Mouse (Mus musculus): Measurements from ENCODE around the gene Zmynd15.
"Not testable (repeated sequence)": the region's sequence is repeated elsewhere in the genome, so short reads cannot be mapped to it uniquely, and the experiment has no call there.

Gene Zmynd15

DNA sequence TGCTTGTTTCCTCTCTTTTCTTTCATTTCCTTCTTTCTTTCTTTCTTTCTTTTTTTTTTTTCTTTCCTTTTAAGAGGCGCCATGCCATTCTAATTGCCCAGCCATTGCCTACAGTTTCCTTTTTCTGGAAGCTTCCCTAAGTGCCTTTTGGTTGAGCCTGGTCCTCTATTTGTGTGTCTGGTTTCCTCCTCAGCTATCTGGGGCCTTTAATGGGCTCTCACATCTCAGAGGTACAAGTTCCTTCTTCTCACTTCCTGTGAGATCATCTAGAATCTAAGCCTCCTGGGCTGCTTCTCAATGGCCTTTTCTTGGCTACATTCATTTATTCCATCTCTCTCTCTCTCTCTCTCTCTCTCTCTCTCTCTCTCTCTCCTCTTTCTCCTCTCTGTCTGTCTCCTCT lies 11.9 kb upstream of the Zmynd15 start:
- no peak for DNase-seq (ENCODE audit: low spot score in 2 of 2)

DNA sequence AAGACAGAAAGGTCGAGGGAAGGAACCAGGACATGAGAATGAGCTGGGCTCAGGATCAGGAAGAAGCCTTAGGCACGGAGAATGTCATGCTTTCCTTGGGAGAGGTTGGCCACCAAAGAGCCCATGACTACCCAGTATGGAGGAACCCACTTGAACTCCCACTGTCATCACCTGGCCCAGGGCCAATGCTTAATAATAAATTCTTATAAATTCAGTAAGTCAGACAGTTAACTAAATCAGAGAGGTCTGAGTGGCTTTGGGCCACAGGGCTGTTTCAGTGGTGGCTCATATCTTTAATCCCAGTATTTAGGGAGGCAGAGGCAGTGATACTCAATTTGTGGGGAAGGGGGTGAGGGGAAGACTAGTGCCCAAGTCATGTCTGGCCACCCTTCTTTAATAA lies 8.3 kb upstream of the Zmynd15 start:
- DNase-seq (ENCODE audit: low spot score in 2 of 2) = no peak

DNA sequence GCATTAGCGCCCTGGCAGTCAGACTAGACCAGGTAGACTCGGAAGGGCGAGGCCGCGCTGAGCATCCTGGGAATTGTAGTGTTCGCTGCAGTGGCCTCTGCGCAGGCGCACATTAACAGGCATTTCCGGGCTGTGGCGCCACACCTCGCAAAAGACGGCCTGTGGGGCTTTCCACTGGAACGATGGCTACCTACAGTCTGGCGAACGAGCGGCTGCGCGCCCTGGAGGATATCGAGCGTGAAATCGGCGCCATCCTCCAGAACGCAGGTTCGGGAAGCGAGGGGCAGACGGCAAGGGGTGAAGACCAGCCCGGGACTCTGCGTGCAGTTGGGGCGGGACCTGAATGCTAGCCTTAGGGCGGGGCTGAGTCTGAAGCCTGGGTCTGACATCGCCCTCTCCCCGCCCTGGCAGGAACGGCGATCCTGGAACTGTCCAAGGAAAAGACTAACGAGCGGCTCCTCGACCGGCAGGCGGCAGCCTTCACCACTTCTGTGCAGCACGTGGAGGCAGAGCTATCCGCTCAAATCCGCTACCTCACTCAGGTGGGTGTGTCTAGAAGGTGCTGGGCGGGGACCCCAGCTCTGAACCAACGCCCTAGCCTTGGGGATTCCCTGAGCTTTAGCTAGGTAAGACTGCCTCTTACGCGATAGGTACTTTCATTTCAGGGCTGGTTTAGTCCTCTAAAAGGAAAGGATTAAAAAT lies 7.3 kb upstream of the Zmynd15 start, which contains the start of gene Med11:
Med11 (plus strand) TSS at position 123 of the 702 bp plus-strand sequence.
- DNase-seq (ENCODE audit: low spot score in 2 of 2) = peak; percentile 94

DNA sequence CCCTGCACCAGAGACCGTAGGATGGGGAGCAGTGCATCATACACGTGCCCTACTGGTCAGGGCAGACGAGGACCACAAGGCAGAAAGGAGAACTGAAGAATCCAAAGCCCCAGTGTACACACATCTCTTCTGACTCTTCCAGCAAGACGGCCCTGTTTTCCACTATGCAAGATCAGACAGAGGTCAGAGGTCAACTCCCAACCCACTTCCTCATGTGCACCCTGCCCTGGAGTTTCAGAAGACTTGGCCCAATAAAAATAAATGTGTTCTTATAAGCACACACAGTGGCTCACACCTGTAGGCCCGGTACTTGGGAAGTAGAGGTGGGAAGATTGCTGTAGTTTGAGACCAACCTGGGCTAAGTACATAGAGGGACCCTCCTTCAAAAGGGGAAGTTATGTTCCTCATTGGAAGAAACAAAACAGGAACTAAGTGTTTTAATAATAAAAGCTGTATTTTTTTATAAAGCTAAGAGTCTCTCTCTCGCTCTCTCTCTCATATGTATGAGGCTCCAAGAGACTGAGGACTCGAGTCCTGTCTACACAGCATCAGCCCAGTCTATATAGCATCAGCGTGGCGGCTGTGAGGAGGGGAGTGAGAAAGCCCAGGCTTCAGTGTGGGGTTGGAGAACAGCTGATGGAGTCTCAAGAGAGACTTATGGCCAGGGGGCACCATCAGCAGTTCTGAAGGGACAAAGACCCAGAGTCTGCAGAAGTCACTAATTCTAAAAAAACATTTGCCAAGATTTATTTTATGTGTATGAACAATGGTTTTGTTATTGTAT lies 5.8 kb upstream of the Zmynd15 start:
- DNase-seq (ENCODE audit: low spot score in 2 of 2) = no peak

DNA sequence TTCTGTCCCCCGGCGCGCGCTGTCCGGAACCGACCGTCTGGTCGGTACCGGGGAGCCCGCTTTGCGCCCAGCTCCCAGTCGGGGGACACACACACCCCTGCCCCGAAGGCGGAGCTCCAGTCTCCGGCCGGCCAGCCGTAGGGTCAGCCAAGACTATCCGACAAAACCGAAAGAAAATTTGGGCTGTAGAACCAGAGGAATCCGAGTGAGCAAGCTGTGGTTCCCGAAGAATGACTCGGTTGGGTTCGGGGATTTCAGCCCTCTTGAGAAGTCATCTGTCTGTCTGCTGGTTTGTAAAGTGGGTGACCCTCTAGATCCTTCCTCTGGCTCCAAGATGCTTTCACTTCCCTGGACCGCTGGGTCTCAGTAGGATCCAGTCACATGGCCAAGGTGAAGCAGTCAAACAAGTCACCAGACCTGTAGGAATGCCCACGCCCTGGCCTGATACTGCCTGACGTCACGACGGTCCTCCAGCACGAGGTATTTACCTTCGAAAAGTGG lies 418 bp downstream of the Zmynd15 start, which contains the start of gene Cxcl16:
Cxcl16 (minus strand) TSS at position 384 of the 501 bp plus-strand sequence.
- peak; percentile 17 to 33 for DNase-seq (ENCODE audit: low spot score in 2 of 2)

DNA sequence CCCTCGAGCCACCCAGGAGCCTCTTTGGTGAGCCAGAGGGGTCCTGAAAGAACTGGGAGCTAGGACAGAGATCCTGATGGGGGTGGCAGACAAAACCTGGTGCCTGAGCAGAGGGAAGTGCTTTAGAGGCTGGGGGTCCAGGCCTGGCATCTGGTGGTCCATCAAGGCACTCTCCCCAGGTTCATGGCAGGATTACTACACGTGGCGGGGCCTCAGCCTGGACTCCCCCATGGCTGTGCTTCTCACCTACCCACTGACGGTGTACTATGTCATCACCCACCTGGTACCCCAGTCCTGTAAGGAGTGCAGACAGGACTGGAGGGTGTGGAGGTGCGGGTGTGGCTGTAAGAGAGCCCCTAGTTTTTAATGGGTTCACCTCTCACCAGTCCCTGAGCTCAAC lies 4.7 kb downstream of the Zmynd15 start:
- no peak for DNase-seq (ENCODE audit: low spot score in 2 of 2)

DNA sequence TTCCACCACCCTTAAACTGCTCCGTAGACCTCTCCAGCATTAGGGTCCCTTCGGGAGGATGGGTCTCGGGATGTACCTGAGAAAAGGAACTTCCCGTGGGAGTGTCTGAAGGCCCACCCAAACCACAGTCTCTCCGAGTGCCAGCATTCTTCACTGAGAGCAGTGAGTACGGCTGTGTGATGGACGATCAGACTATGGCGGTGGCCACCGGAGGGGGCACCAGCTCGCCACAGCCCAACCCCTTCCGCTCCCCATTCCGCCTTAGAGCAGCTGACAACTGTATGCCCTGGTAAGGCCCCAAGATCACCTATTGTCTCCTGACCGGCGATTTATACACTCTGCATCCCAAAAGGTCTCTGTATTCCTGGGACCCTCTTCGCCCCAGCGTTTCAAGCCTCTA lies 6.0 kb downstream of the Zmynd15 start:
- DNase-seq (ENCODE audit: low spot score in 2 of 2) = no peak

DNA sequence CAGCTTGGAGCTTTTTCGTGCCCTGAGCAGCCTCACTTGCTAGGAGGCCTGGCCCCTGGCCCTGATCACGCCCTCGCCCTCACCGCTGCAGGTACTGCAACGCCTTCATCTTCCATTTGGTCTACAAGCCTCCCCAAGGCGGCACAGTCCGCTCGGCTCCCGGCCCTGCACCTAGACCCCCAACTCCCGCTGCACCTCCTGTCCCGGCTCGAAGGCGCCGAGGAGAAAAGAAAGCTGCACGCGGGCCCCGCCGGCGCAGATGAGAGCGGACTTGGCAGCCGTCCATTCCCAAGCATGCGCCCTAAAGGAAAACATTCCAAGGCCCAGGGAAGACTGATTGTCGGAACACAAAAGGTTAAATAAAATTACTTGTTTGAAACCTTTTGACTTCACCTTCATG lies 6.6 kb downstream of the Zmynd15 start:
- DNase-seq (ENCODE audit: low spot score in 2 of 2) = no peak

DNA sequence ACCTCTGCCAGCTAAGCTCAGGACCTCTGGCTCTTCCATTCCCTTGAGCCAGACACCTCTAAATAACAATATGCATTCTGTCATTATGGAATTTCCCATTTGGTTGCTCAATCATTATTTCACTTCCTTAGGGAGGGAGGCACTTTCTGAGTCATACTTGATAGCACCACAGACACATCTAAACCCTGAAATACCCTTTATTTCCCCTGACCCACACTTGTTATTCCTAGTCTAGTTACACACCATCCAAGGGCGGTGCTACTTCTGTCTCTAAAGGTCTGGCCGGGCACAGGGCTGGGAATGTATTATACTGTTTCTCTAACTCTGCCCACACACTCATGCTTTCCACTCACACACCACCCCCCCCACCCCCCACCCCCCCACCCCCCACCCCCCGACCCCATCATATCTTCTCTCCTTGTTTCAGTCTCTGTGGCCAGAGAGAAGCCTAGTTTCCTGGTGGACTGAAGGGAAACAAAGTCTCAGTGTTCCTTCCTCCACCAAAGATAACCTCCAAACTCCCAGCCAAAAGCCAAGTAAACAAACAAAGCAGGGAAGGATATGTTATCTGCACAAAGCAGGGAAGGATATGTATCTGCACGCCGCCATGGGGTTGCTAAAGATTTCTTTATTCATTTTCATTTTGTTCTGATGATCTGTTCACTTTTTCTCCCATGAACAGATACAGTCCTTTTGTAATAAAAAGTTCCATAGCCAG lies 8.8 kb downstream of the Zmynd15 start:
- no peak for DNase-seq (ENCODE audit: low spot score in 2 of 2)

DNA sequence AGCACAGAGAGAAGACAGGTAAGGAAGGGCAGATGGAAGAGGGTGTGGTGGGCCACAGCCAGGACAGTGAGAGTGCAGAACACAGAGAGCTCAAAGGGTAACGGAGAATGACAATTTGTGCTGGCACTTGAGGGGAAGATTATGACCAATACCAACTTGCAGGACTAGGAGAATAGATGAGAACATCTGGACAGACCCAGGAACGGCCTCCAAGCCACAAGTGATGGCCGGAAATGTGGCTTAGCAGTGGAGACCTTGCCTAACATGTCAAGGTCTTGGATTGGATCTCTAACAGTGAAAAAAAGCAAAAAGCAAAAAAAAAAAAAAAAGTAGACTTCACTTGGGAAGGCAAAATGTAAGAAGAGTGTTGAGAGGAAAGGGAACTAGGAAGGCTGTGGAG lies 10.5 kb downstream of the Zmynd15 start:
- DNase-seq (ENCODE audit: low spot score in 2 of 2) = no peak

DNA sequence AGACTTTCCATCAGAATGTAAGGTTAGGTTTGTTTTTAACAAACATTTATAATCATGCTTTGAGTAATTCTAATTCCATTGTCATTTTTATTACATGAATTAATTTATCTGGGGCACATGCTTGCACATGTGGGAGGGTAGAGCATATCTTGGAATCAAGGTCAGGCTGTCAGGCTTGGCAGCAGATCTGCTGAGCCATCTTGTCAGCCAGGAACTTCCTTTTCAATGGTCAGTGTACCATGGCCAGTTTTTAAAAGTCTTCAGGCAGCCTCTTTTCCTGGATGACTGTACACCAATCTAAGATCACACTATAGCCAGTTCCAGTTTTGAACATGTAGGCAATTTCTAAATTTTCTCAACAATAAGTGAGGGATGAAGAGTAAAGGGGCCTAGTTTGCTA lies 13.5 kb downstream of the Zmynd15 start:
- no peak for DNase-seq (ENCODE audit: low spot score in 2 of 2)

DNA sequence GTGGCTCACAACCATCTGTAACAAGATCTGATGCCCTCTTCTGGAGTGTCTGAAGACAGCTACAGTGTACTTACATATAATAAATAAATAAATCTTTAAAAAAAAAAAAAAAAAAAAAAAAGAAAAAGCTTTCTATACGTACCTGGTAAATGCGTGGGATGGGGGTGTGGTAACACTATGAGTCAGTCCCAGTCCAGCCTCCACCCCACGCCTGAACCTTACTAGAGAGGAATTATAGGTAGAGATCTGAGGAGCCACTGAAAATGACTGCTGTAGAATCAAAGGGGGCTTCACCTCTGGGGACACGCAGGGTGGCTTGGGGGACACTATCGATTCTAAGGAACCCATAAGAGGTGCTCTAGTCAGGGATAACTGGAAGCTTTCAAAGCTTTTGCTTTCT lies 14.1 kb downstream of the Zmynd15 start:
- DNase-seq (ENCODE audit: low spot score in 2 of 2) = not testable (repeated sequence)

DNA sequence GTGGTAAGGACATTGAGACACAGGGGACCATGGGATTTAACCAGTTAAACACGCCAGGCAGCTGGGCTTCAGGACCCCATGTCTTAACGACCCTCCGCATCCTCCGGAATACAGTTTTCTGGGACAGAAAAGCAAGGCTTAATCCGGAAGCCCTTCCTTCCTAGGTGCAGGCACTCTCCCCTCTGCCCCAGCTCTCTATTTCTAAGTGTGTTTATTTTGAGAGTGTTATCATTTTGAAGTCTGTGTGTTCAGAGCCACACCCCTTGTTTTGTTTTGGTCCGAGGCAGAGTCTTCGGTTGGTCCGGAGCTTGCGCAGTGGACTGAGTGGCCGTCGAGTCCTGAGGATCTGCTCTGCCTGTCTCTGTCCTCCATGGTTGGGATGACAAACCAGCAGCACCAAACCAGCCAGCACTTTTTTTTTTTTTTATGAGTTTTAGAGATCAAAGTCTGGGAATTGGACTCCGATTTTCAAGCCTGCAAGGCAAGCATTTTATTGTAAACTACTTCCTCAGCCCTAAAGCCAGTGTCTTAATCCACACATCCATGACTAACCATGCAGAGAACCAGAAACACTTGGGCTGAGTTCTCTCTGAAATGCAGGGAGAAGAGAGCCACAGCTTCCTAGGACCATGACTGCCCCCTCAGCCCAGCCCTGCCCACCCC lies 15.8 kb downstream of the Zmynd15 start:
- no peak for DNase-seq (ENCODE audit: low spot score in 2 of 2)

DNA sequence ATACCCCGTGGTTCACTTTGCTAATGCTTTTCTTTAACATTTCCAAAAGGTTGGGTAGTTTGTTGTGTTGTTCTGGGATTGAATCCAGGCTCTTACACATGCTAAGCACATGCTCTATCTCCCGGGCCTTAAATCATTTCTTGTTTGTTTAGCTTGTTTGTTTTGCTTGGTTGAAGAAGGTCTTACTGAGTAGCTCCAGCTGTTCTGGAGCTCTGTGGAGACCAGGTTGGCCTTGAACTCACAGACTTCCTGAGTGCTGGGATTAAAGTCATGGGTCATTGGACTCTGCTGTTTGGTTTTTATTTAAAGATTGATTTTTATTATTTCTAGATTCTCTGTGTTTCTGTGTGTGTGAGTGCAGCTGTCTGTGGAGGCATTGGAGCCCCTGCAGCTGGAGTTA lies 26.3 kb downstream of the Zmynd15 start:
- DNase-seq (ENCODE audit: low spot score in 2 of 2) = no peak

DNA sequence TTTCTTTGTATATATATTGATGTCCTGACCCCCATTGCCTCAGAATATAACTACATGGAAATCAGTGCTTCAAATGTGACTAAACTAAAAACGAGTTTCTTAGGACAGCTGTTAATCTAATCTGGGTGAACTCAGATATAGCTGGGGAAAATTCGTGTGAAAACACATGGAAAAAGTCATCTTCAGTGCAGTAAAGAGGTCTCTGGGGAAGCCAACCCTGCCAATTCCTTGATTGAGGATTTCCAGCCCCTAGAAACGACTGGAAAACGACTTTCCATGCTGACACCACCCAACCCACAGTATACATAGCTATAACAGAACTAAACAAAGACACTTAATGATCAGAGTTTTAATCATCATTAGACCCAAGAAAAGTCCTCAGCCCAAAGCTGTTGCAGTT lies 28.6 kb downstream of the Zmynd15 start:
- no peak for DNase-seq (ENCODE audit: low spot score in 2 of 2)

DNA sequence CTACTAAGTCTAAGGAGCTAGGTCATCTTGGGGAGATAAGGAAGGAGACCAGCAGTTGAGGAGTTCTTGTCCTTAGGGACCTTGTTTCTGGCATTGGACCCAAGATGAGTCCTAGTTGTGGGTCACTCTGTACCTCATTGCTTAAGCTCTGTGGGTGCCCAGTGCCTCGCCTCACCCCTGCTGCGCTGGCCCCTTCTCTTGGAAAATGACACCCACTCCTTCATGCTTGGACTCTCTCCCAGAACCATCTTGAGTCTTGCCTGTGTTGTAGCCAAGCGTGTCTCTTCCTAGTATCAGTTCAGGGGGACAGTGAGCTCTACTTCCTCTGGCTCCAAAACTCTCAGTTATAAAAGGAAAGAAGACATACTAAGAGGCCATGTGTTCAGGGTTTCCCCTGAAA lies 29.9 kb downstream of the Zmynd15 start:
- no peak for DNase-seq (ENCODE audit: low spot score in 2 of 2)

DNA sequence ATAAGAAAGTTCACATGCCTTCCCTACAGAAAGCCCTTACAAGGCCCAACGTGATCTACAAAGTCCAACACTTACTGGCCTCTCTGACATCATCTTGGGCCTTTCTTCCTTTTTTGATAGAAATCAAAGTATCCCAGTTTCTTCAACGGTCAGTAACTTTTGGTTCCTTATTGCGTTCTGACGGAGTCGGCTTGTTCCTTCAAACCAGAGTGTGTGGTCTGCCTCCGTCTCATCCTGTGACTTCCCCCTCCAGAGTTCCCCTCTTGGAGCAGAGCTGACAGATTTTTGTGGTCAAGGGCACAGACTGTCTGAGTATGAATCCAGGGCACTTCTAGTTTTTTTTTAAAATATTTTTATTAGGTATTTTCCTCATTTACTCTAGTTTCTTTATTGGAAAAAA lies 30.5 kb downstream of the Zmynd15 start:
- no peak for DNase-seq (ENCODE audit: low spot score in 2 of 2)

DNA sequence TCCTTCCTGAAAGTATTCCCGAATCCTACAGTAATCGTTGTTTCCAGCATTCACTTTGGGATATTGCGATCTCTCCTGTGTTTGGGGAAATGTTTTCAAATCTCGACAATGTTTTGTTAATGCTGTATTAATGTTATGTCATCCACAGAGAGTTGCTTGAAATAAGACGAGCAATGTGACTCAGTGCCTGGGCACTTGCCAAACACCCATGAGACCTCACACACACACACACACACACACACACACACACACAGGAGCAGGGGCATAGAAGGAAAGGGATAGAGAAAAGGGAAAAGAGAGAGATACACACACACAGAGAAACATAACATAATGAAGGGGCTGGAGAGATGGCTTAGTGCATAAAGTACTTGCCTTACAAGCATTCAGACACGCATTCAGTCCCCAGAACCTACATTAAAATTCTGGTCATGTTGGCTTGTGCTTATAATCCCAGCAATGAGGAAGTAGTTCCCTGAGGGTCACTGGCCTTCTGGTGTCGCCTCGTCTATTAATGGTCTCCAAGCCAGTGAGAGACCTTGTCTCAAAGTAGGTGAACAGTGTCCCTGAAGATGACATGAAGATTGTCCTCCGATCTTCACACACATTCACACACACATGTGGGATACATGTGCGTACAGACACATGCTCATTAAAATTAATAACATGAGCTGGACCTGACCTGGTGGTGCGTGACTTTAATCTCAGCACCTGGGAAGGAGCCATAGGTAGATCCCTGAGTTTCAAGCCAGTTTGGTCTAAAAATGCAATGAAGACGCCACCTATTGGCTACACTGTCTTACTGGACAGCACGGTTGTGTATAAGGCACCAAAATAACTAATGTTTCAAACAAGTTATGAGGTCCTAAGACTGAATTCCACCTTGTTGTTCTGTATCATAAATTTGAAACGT lies 40.6 kb downstream of the Zmynd15 start:
- DNase-seq (ENCODE audit: low spot score in 2 of 2) = no peak

DNA sequence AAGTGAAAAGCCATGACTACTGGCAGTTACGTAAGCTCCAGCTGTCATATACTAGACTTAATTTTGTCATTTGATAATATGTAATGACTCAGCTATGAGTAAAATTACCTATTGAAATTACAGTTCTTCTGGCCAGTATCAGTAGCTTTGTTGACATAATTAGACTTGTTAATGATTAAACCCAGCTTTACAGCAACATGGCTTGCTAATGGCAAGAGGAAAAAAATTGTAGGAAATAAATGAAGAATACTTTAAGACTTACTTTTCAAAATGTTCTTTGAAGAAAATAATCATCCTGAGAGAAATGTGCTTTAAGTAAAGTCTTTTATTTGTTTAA lies 41.2 kb downstream of the Zmynd15 start:
- DNase-seq (ENCODE audit: low spot score in 2 of 2) = no peak

DNA sequence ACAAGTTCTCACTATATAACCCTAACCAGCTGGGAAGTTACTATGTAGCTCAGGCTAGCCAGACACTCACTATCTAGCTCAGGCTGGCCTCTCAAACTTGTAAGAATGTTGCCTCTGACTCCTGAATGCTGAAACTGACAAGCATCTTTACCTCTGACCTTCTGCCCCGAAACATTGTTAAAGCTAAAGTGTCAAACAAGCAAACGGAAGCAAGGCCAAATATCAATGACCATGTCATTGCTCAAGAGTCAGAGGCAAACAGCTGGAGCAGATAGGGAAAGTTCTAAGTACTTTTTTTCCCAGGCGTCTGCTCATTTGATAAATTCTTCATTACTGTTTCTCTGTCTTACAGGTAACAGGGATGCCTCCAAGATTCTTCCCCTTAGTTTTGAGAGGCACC lies 42.8 kb downstream of the Zmynd15 start:
- DNase-seq (ENCODE audit: low spot score in 2 of 2) = no peak

DNA sequence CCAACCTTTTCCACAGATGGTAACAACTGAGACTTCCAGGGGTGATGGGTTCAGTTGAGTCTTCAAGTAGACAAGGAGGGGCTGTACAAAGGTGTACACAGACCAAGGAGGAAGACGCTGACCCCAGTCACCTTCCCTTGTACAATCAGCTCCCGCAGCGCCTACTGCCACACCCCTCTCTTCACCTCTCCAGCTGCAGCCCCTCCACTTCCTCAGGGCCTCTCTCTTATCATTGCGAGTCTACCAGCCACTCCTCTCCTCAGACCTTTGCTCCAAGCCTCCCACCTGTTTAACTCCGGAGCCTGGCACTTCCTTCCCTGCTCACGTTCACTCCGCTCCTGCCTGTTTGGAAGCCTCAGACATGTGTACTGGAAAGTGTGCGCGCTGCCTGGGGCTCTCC lies 45.7 kb downstream of the Zmynd15 start, which contains the start of gene Tm4sf5:
Tm4sf5 (plus strand) TSS at position 275 of the 400 bp plus-strand sequence.
- no peak for DNase-seq (ENCODE audit: low spot score in 2 of 2)
